Mouse (Mus musculus) midbrain, embryonic 16.5 days (tissue): ENCODE measurements at regions not wholly inside any gene's neighbourhood (a gene's known extent, or its start where the extent isn't known, plus 50 kb on each side); places are given as distances from the start of the nearest gene placed in this dataset.

Experiments used
- ATAC-seq: fragments of 200-750 bp; cut with Nextera tagmentation; 2 replicates; pipeline ENCODE4 v1.8.0; 2017; ENCODE audit warnings: moderate TSS enrichment
- H3K27ac ChIP-seq: fragments of 300-500 bp; sonication (generic); 2 replicates; pipeline ENCODE4 v1.5.1; 2014; ENCODE audit warnings: mild to moderate bottlenecking, low read length, mixed read lengths
- H3K27me3 ChIP-seq: fragments of 300-500 bp; sonication (generic); 2 replicates; pipeline ENCODE4 v1.6.1; 2014; ENCODE audit warnings: low read depth, low read length, mixed read lengths; ENCODE audit not compliant: control insufficient read depth, insufficient read depth
- H3K36me3 ChIP-seq: fragments of 300-500 bp; sonication (generic); 2 replicates; pipeline ENCODE4 v1.6.1; 2014; ENCODE audit warnings: mild to moderate bottlenecking, low read length, moderate library complexity, mixed read lengths; ENCODE audit not compliant: control insufficient read depth, insufficient read depth
- H3K4me1 ChIP-seq: fragments of 300-500 bp; sonication (generic); 2 replicates; pipeline ENCODE4 v1.6.1; 2014; ENCODE audit warnings: mild to moderate bottlenecking, low read length, mixed read lengths; ENCODE audit not compliant: control insufficient read depth, insufficient read depth
- H3K4me2 ChIP-seq: fragments of 300-500 bp; sonication (generic); 2 replicates; pipeline ENCODE4 v1.6.1; 2014; ENCODE audit warnings: mild to moderate bottlenecking, low read length, mixed read lengths
- H3K4me3 ChIP-seq: fragments of 300-500 bp; sonication (generic); 2 replicates; pipeline ENCODE4 v1.5.1; 2014; ENCODE audit warnings: low read depth, mild to moderate bottlenecking, low read length, moderate library complexity, mixed read lengths
- H3K9ac ChIP-seq: fragments of 300-500 bp; sonication (generic); 2 replicates; pipeline ENCODE4 v1.6.1; 2014; ENCODE audit warnings: low read depth, low read length, mixed read lengths
- H3K9me3 ChIP-seq: fragments of 300-500 bp; sonication (generic); replicated peaks from 2 replicates; pipeline ENCODE4 v1.6.1; 2014; ENCODE audit warnings: mild to moderate bottlenecking, low read length, mixed read lengths; ENCODE audit not compliant: control insufficient read depth, poor library complexity, severe bottlenecking
- whole genome bisulfite sequencing: fragments of 180-500 bp; shearing (Covaris S2); extraction: QIAGEN DNeasy Blood & Tissue Kit; methylation state at CpG from one replicate; pipeline ENCODE4 v1.1.7; 2014; 5-methylcytosine and 5-hydroxymethylcytosine counted together

- no peak for ATAC-seq
- no peaks in the 10 kb centered on the region for H3K4me1 ChIP-seq
- no peaks in the 10 kb centered on the region for H3K27me3 ChIP-seq
- H3K36me3 ChIP-seq: no peaks in the 10 kb centered on the region
- H3K9ac ChIP-seq: no peak overlapping the region
- no peak overlapping the region for H3K4me3 ChIP-seq
- no peak overlapping the region for H3K27ac ChIP-seq
- H3K9me3 ChIP-seq: no peaks in the 10 kb centered on the region
- WGBS: 97% methylated on average over 1 of the region's 1 CpGs
- no peak overlapping the region for H3K4me2 ChIP-seq
These were observed 185.9 kb upstream of the Npsr1 start for GRCm38 (mm10) chr9:23911851-23912250.

GRCm38 (mm10) chr9:23917345-23917744 is 180.5 kb upstream of the Npsr1 start:
- H3K36me3 ChIP-seq: no peaks in the 10 kb centered on the region
- no peak overlapping the region for H3K4me3 ChIP-seq
- no peak for ATAC-seq
- H3K4me1 ChIP-seq: no peaks in the 10 kb centered on the region
- no peaks in the 10 kb centered on the region for H3K9me3 ChIP-seq
- 95% methylated on average over 5 of the region's 5 CpGs for WGBS
- H3K4me2 ChIP-seq: no peak overlapping the region
- H3K9ac ChIP-seq: no peak overlapping the region
- no peaks in the 10 kb centered on the region for H3K27me3 ChIP-seq
- no peak overlapping the region for H3K27ac ChIP-seq

GRCm38 (mm10) chr9:23919191-23919904 is 178.4 kb upstream of the Npsr1 start:
- WGBS: 45% methylated on average over 3 of the region's 3 CpGs
- ATAC-seq: peak; percentile 88
- Histone ChIP-seq H3K27me3 (no peaks in the 10 kb centered on the region), H3K9ac (no peak overlapping the region), H3K36me3 (no peaks in the 10 kb centered on the region), H3K27ac (peak overlapping the region; percentile 33; the same call in 1 of the 2 replicates), H3K4me2 (no peak overlapping the region), H3K9me3 (no peaks in the 10 kb centered on the region), H3K4me1 (no peaks in the 10 kb centered on the region), H3K4me3 (no peak overlapping the region)

DNA sequence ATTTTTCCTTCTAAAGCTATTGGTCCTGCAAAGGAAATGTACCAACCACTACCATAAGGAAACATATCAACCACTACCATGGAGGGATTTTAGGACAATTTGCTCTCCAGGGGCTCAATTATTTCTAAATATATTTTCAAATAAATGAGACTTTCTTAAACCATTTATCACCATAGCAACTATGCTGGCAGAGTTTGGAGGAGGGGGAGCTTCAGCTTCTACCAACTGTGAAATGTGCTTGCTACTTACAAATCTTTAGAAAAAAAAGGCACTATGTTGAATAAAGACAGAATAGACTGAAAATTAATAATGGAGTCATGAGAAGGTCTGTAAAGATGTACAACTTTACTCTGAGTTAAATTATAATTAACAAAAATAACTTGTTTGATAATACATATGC is 165.6 kb upstream of the Npsr1 start:
- Histone ChIP-seq H3K4me2 (no peak overlapping the region), H3K9me3 (no peaks in the 10 kb centered on the region), H3K27ac (no peak overlapping the region), H3K9ac (no peak overlapping the region), H3K36me3 (no peaks in the 10 kb centered on the region), H3K4me3 (no peak overlapping the region), H3K27me3 (no peaks in the 10 kb centered on the region), H3K4me1 (peaks cover 3% of the 10 kb centered on the region; the same call in 1 of the 2 replicates)
- peak; percentile 57 for ATAC-seq

DNA sequence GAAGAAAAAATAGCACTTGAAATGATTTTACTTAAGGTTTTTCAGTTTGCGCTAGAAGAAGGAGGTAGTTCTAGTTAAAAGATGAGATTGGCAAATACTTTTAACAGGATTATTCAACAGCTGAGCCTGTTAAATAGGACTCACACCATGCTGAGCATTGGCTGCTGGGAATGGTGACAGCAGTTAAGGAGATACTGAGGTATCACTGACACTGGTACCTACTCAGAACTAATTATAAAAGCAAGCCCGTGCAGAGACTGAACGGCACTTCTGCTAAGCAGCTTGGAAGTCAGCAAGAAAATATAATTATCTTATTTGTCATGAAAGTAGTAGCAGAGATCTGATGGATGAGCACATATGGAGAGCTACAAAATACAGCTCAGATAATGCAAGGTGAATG is 163.5 kb upstream of the Npsr1 start:
- H3K4me3 ChIP-seq: no peak overlapping the region

GRCm38 (mm10) chr9:23952543-23952942 is 145.3 kb upstream of the Npsr1 start:
- Histone ChIP-seq H3K9me3 (no peaks in the 10 kb centered on the region), H3K4me2 (no peak overlapping the region), H3K27me3 (no peaks in the 10 kb centered on the region), H3K36me3 (no peaks in the 10 kb centered on the region), H3K4me3 (no peak overlapping the region), H3K27ac (no peak overlapping the region), H3K9ac (no peak overlapping the region), H3K4me1 (no peaks in the 10 kb centered on the region)
- 94% methylated on average over 2 of the region's 2 CpGs for WGBS
- ATAC-seq: no peak

More for the DNA sequence above, 163.5 kb upstream of the Npsr1 start:
- H3K9ac ChIP-seq: no peak overlapping the region
- no peak overlapping the region for H3K4me2 ChIP-seq
- no peaks in the 10 kb centered on the region for H3K36me3 ChIP-seq
- no peaks in the 10 kb centered on the region for H3K27me3 ChIP-seq
- H3K27ac ChIP-seq: no peak overlapping the region
- ATAC-seq: peak; percentile 60; the same call in 1 of the 2 replicates
- WGBS: 64% methylated on average over 3 of the region's 3 CpGs
- peaks cover 3% of the 10 kb centered on the region; the same call in 1 of the 2 replicates for H3K4me1 ChIP-seq
- H3K9me3 ChIP-seq: no peaks in the 10 kb centered on the region

- Histone ChIP-seq H3K9ac (no peak overlapping the region), H3K36me3 (no peaks in the 10 kb centered on the region), H3K27me3 (no peaks in the 10 kb centered on the region), H3K4me2 (no peak overlapping the region), H3K4me1 (no peaks in the 10 kb centered on the region), H3K27ac (no peak overlapping the region), H3K4me3 (no peak overlapping the region), H3K9me3 (no peaks in the 10 kb centered on the region)
- ATAC-seq: no peak
These were observed 141.2 kb upstream of the Npsr1 start for GRCm38 (mm10) chr9:23956593-23956992.

- no peak for ATAC-seq
- no peak overlapping the region for H3K4me3 ChIP-seq
- no peaks in the 10 kb centered on the region for H3K27me3 ChIP-seq
- H3K36me3 ChIP-seq: no peaks in the 10 kb centered on the region
- H3K4me2 ChIP-seq: no peak overlapping the region
- H3K9me3 ChIP-seq: no peaks in the 10 kb centered on the region
- no peak overlapping the region for H3K27ac ChIP-seq
- no peak overlapping the region for H3K9ac ChIP-seq
- 86% methylated on average over 2 of the region's 2 CpGs for WGBS
- no peaks in the 10 kb centered on the region for H3K4me1 ChIP-seq
These were observed 128.1 kb upstream of the Npsr1 start for GRCm38 (mm10) chr9:23969736-23970135.

DNA sequence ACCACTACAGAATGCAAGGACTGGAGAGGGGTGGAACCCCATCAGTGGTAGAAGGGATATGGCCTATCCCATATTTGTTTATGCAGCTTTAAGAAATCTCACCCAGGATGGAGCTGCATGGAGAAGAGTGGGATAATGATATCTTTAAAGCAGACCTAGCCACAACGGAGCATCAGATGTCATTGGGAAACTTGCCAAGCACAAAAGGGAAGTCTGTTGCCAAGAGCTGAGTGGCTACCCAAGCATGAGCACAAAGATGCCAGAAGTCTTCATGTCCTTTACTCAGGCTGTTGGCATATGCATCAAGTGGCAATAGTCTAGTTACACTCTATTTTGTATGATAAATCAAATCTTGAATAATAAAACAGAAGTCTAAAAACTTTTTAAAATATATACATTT is 124.6 kb upstream of the Npsr1 start:
- Histone ChIP-seq H3K4me3 (no peak overlapping the region), H3K9me3 (no peaks in the 10 kb centered on the region), H3K9ac (no peak overlapping the region), H3K36me3 (no peaks in the 10 kb centered on the region), H3K27me3 (no peaks in the 10 kb centered on the region), H3K4me1 (no peaks in the 10 kb centered on the region), H3K4me2 (no peak overlapping the region), H3K27ac (no peak overlapping the region)
- 78% methylated on average over 1 of the region's 1 CpGs for WGBS
- ATAC-seq: no peak
